In genomic region chr1:55835281-55835680, GRCm38 (mm10) we compare ENCODE assay signal across 16 mouse cellular contexts.
"Had no signal": no experiment of that assay in that cellular context is flagged by ENCODE, and none has a peak within 500 bp of the region (broad histone marks: within the 10 kb centered on the region; RNA-seq: fewer than 3 reads in every experiment).

No protein-coding gene starts in this region.

- H3K4me1 ChIP-seq: limb, embryonic 10.5 days; limb, embryonic 13.5 days; liver, embryonic 13.5 days; megakaryocyte, embryonic 14.5 days; midbrain, embryonic 12.5 days; midbrain, embryonic 15.5 days; neural tube, embryonic 12.5 days; neural tube, embryonic 15.5 days had no signal

- DNase-seq: kidney, postnatal 25 days; liver, embryonic 13.5 days; lung, embryonic 14.5 days; right cerebral cortex, adult 18-20 months; right cerebral cortex, postnatal 14 days; right cerebral cortex, postnatal 4 days; thymus, postnatal 25 days had no signal

- ATAC-seq: intestine, postnatal 0 days; lung, postnatal 0 days; midbrain, embryonic 15.5 days had no signal

- H3K4me3 ChIP-seq: limb, embryonic 10.5 days; limb, embryonic 13.5 days; liver, embryonic 13.5 days; megakaryocyte, embryonic 14.5 days; midbrain, embryonic 12.5 days; midbrain, embryonic 15.5 days; neural tube, embryonic 12.5 days; neural tube, embryonic 15.5 days had no signal
